Mouse (Mus musculus) CH12.LX (cell line): ENCODE data around the gene Rab44. TPM values are rescaled to one million over a fixed set of nuclear protein-coding genes. Genes with fewer than 3 reads are reported as not detected.

Experiments
- DNase-seq: peaks from one replicate; pipeline ENCODE4 v3.0.0-alpha.2; 2013; ENCODE audit errors: extremely low read depth
- H3K27ac ChIP-seq: 2 replicates; pipeline ENCODE4 v1.5.1; 2012; ENCODE audit warnings: low read depth, mild to moderate bottlenecking, control low read depth, moderate library complexity; ENCODE audit not compliant: insufficient read depth
- H3K27me3 ChIP-seq: replicated peaks from 2 replicates; pipeline ENCODE3; 2012; ENCODE audit warnings: inconsistent platforms
- H3K36me3 ChIP-seq, 2 experiments: replicated peaks in 1 of 2; 2 replicates each; pipeline versions ENCODE3 to v1.6.1; 2012; ENCODE audit warnings: inconsistent platforms in 1 of 2, low read length in 1 of 2, mild to moderate bottlenecking in 1 of 2, mixed read lengths in 1 of 2, moderate library complexity in 1 of 2; ENCODE audit not compliant: control insufficient read depth in 1 of 2, insufficient read depth in 1 of 2
- H3K4me1 ChIP-seq, 2 experiments: 2 replicates each; pipeline ENCODE4 v1.6.1; 2012; ENCODE audit warnings: inconsistent platforms in 1 of 2, moderate library complexity in 1 of 2; ENCODE audit not compliant: insufficient read depth in 2 of 2, control insufficient read depth in 1 of 2
- H3K4me2 ChIP-seq: 2 replicates; pipeline ENCODE4 v1.6.1; 2012; ENCODE audit warnings: low read depth, mild to moderate bottlenecking, control low read depth; ENCODE audit not compliant: poor library complexity, insufficient read depth, severe bottlenecking
- H3K4me3 ChIP-seq, 3 experiments: fragments of 150-350 bp in 1 of 3; sonication (generic) in 1 of 3; replicated peaks in 1 of 3; 2 replicates each; pipeline versions ENCODE3 to v1.5.1; 2011 to 2012; ENCODE audit warnings: low read depth in 2 of 3, low read length in 2 of 3, mild to moderate bottlenecking in 2 of 3, moderate library complexity in 2 of 3, control low read depth in 1 of 3, improper control_type of control experiment in 1 of 3, inconsistent platforms in 1 of 3, mixed read lengths in 1 of 3; ENCODE audit not compliant: poor library complexity in 1 of 3
- H3K79me2 ChIP-seq: replicated peaks from 2 replicates; pipeline ENCODE4 v1.6.1; 2012; ENCODE audit warnings: mild to moderate bottlenecking, moderate library complexity; ENCODE audit not compliant: control insufficient read depth, poor library complexity, insufficient read depth, severe bottlenecking; ENCODE audit errors: extremely low read depth
- H3K9ac ChIP-seq: 2 replicates; pipeline ENCODE4 v1.6.1; 2012; ENCODE audit warnings: low read depth, mild to moderate bottlenecking, control low read depth, moderate library complexity; ENCODE audit not compliant: insufficient read depth
- H3K9me3 ChIP-seq: replicated peaks from 2 replicates; pipeline ENCODE3; 2012; ENCODE audit warnings: low read length, inconsistent platforms, mixed read lengths
- BHLHE40 ChIP-seq: IDR thresholded peaks from 2 replicates; pipeline ENCODE4 v1.6.1; 2011; ENCODE audit warnings: mild to moderate bottlenecking, low read depth, low read length, improper control_type of control experiment
- CHD2 ChIP-seq: IDR thresholded peaks from 2 replicates; pipeline ENCODE4 v1.6.1; 2011; ENCODE audit warnings: low read length, improper control_type of control experiment
- CTCF ChIP-seq, 2 experiments: IDR thresholded peaks in 1 of 2; conservative IDR thresholded peaks in 1 of 2; 2 replicates each; pipeline ENCODE4 v1.5.1; 2011 to 2012; ENCODE audit warnings: low read depth in 2 of 2, low read length in 2 of 2, improper control_type of control experiment in 1 of 2, inconsistent platforms in 1 of 2, mild to moderate bottlenecking in 1 of 2, moderate library complexity in 1 of 2
- E2F4 ChIP-seq: IDR thresholded peaks from 2 replicates; pipeline ENCODE4 v1.6.1; 2011; ENCODE audit warnings: low read depth, low read length, improper control_type of control experiment; ENCODE audit not compliant: insufficient replicate concordance
- ETS1 ChIP-seq: conservative IDR thresholded peaks from 2 replicates; pipeline ENCODE4 v1.6.1; 2012; ENCODE audit warnings: low read depth, mild to moderate bottlenecking, inconsistent platforms, low read length, improper control_type of control experiment, moderate library complexity
- GABPA ChIP-seq: IDR thresholded peaks from 2 replicates; pipeline ENCODE4 v1.6.1; 2012; ENCODE audit warnings: low read depth, low read length, improper control_type of control experiment, inconsistent platforms; ENCODE audit not compliant: insufficient replicate concordance
- HCFC1 ChIP-seq: IDR thresholded peaks from 2 replicates; pipeline ENCODE4 v1.6.1; 2012; ENCODE audit warnings: low read depth, mild to moderate bottlenecking, inconsistent platforms, low read length, improper control_type of control experiment
- IRF4 ChIP-seq: IDR thresholded peaks from 2 replicates; pipeline ENCODE4 v1.6.1; 2014; ENCODE audit warnings: low read depth, mild to moderate bottlenecking, inconsistent platforms, low read length, improper control_type of control experiment
- JUND ChIP-seq: conservative IDR thresholded peaks from 2 replicates; pipeline ENCODE4 v1.6.1; 2011; ENCODE audit warnings: low read depth, low read length, improper control_type of control experiment
- KAT2A ChIP-seq: IDR thresholded peaks from 2 replicates; pipeline ENCODE4 v1.6.1; 2012; ENCODE audit warnings: low read length, improper control_type of control experiment, inconsistent platforms; ENCODE audit not compliant: insufficient replicate concordance
- MAZ ChIP-seq: IDR thresholded peaks from 2 replicates; pipeline ENCODE4 v1.6.1; 2012; ENCODE audit warnings: low read depth, mild to moderate bottlenecking, inconsistent platforms, low read length, improper control_type of control experiment, moderate library complexity
- MEF2A ChIP-seq: IDR thresholded peaks from 2 replicates; pipeline ENCODE4 v1.6.1; 2014; ENCODE audit warnings: low read depth, mild to moderate bottlenecking, inconsistent platforms, low read length, improper control_type of control experiment, borderline replicate concordance
- MXI1 ChIP-seq: IDR thresholded peaks from 2 replicates; pipeline ENCODE4 v1.6.1; 2011; ENCODE audit warnings: mild to moderate bottlenecking, low read depth, low read length, improper control_type of control experiment
- NELFE ChIP-seq: IDR thresholded peaks from 2 replicates; pipeline ENCODE4 v1.6.1; 2011; ENCODE audit warnings: low read depth, low read length, improper control_type of control experiment
- NRF1 ChIP-seq: IDR thresholded peaks from 2 replicates; pipeline ENCODE4 v1.6.1; 2014; ENCODE audit warnings: low read depth, mild to moderate bottlenecking, inconsistent platforms, low read length, improper control_type of control experiment, moderate library complexity
- PAX5 ChIP-seq: IDR thresholded peaks from 2 replicates; pipeline ENCODE4 v1.6.1; 2012; ENCODE audit warnings: low read length, inconsistent platforms, mixed read lengths
- POLR2A ChIP-seq: IDR thresholded peaks from 2 replicates; pipeline ENCODE4 v1.6.1; 2011; ENCODE audit warnings: low read depth, mild to moderate bottlenecking, improper control_type of control experiment, low read length
- RAD21 ChIP-seq: IDR thresholded peaks from 2 replicates; pipeline ENCODE4 v1.6.1; 2011; ENCODE audit warnings: low read depth, mild to moderate bottlenecking, low read length, improper control_type of control experiment, moderate library complexity
- SMC3 ChIP-seq: IDR thresholded peaks from 2 replicates; pipeline ENCODE4 v1.6.1; 2011; ENCODE audit warnings: low read depth, low read length, improper control_type of control experiment
- TBP ChIP-seq: conservative IDR thresholded peaks from 2 replicates; pipeline ENCODE4 v1.6.1; 2011; ENCODE audit warnings: low read depth, low read length, improper control_type of control experiment
- TCF12 ChIP-seq: IDR thresholded peaks from 2 replicates; pipeline ENCODE4 v1.6.1; 2014; ENCODE audit warnings: low read depth, mild to moderate bottlenecking, inconsistent platforms, low read length, improper control_type of control experiment
- UBTF ChIP-seq: IDR thresholded peaks from 2 replicates; pipeline ENCODE4 v1.6.1; 2012; ENCODE audit warnings: low read depth, mild to moderate bottlenecking, inconsistent platforms, low read length, improper control_type of control experiment, moderate library complexity
- USF1 ChIP-seq: IDR thresholded peaks from 2 replicates; pipeline ENCODE4 v1.6.1; 2014; ENCODE audit warnings: low read depth, mild to moderate bottlenecking, inconsistent platforms, low read length, improper control_type of control experiment
- USF2 ChIP-seq: conservative IDR thresholded peaks from 2 replicates; pipeline ENCODE4 v1.6.1; 2011; ENCODE audit warnings: low read depth, low read length, improper control_type of control experiment
- ZKSCAN1 ChIP-seq: IDR thresholded peaks from 2 replicates; pipeline ENCODE4 v1.6.1; 2012; ENCODE audit warnings: low read depth, inconsistent platforms, low read length, improper control_type of control experiment, borderline replicate concordance
- ZMIZ1 ChIP-seq: IDR thresholded peaks from 2 replicates; pipeline ENCODE4 v1.6.1; 2012; ENCODE audit warnings: low read depth, mild to moderate bottlenecking, inconsistent platforms, low read length, improper control_type of control experiment
- ZNF384 ChIP-seq: IDR thresholded peaks from 2 replicates; pipeline ENCODE4 v1.6.1; 2012; ENCODE audit warnings: low read depth, low read length, improper control_type of control experiment, inconsistent platforms
- dilution Hi-C: fragments of 300-500 bp; cut with MboI; formaldehyde crosslinking; loops from 2 replicates; pipeline ENCODE4 v1.14.3; 2020; ENCODE audit warnings: low sequenced_read_pairs; ENCODE audit not compliant: extremely low pct_unique_long_range_greater_than_20kb, extremely low pct_ligation_motif_present
- in situ Hi-C: fragments of 300-500 bp; cut with MboI; formaldehyde crosslinking; loops from 3 replicates; pipeline ENCODE4 v1.14.3; 2019; ENCODE audit warnings: low sequenced_read_pairs, low pct_ligation_motif_present, low pct_unique_long_range_greater_than_20kb, mixed read lengths
- polyA plus RNA-seq: library from polyadenylated mRNA; unstranded; fragments of >175 nt; gene quantifications from 2 replicates; pipeline ENCODE4 v1.2.1, GENCODE M21; 2012; ENCODE audit warnings: low read depth; ENCODE audit not compliant: insufficient read length
- total RNA-seq, 2 experiments: library from RNA; depleted of rRNA; stranded (reverse); fragments of 300-350 nt in 1 of 2; fragments of >200 nt in 1 of 2; gene quantifications; 2 replicates each; pipeline ENCODE4 v1.2.3; 2012 to 2014

Rab44 gene
- total and polyA plus RNA-seq, 3 experiments = 0.30 to 0.34 TPM; not detected in 1

DNA sequence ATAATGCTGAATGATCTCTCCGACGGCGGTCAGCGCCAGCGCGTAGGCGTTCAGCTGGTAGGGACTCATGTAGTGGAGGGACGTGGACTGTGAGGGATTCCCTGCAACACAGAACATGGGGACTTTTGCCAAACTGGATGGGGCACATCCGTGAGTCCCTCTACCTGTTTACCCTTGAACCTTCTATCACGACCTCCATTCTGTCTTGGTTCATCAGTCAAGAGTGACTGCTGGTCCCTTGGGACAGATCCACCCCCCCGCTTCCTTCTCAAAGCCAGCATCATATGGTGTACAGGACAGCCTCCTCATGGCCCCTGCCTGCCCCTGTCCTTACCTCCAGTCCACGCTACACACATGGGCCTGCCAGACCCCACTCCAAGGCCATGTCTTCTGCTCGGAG lies 48.4 kb downstream of the Rab44 start:
- Histone ChIP-seq H3K9ac (no peak overlapping the region), H3K36me3 (no peaks in the 10 kb centered on the region), H3K4me3 (no peak overlapping the region), H3K27me3 (no peaks in the 10 kb centered on the region), H3K4me1 (peaks cover 40 to 62% of the 10 kb centered on the region in 2 experiments), H3K79me2 (no peaks in the 10 kb centered on the region), H3K27ac (no peak overlapping the region), H3K4me2 (no peak overlapping the region), H3K9me3 (peaks cover 14% of the 10 kb centered on the region)
- TF ChIP-seq IRF4 (no peak), POLR2A (no peak), ZKSCAN1 (no peak), CTCF (conservative IDR thresholded peaks at IDR 0.05 in 1 of 2, IDR thresholded peaks at IDR 0.05 in 1 of 2; ENCODE audit: low read depth in 2 of 2, low read length in 2 of 2) (no peak), TCF12 (no peak), MXI1 (no peak), JUND (no peak), ETS1 (no peak), ZMIZ1 (no peak), SMC3 (no peak), KAT2A (no peak), TBP (no peak), ZNF384 (no peak), BHLHE40 (no peak), USF1 (no peak), UBTF (no peak), NRF1 (no peak)
- in situ Hi-C loops (loop anchor here (5.0 kb wide), 1 partner anchor 35 kb away; no protein-coding TSS in a partner anchor), dilution Hi-C loops (no loop called here)
- no peak for DNase-seq

DNA sequence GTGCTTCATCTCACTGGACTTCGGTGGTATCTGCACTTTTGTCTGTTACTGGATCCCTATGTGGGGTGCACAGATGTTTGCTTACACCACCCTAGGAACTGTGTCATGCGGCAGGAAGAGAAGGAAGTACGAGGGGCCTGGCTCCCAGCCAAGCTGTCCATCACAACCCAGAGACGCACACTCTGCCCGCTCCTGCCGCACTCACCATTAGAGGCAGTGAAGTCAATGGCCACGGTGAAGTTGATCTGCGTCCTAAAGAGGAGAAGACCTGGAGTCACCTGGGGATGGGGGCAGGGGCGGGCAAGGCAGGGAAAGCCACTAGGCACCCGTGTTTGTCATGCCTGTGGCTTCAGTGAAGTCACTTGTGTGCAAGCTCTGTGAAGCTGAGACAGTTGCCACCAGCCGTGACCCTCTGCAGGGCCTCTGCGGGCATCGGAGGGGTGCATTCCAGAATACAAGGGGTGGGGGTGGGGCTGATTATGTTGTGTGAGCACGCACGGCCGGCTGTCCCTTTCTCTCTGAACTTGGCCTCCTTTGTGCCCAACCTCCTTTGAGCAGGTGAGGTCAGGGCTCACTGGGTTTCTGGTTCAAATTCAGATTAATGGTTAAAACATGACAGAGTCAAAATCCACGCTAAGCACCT lies 50.6 kb downstream of the Rab44 start:
- in situ Hi-C loops = loop anchor here (5.0 kb wide), 2 partner anchors 37 to 67 kb away; no protein-coding TSS in a partner anchor
- H3K4me2 ChIP-seq = peak overlapping the region; percentile 33
- H3K9ac ChIP-seq = no peak overlapping the region
- H3K27me3 ChIP-seq = no peaks in the 10 kb centered on the region
- no peak overlapping the region for H3K27ac ChIP-seq
- peaks cover 14% of the 10 kb centered on the region for H3K9me3 ChIP-seq
- H3K36me3 ChIP-seq = no peaks in the 10 kb centered on the region
- no peak for DNase-seq
- TF ChIP-seq GABPA (no peak), SMC3 (no peak), NRF1 (no peak), E2F4 (no peak), MAZ (0 out of 2 replicates have a peak, but pooled peaks have one; percentile 32), TBP (no peak), HCFC1 (no peak), ZMIZ1 (no peak), KAT2A (no peak), NELFE (no peak), BHLHE40 (peak; percentile 81), JUND (no peak), ZNF384 (no peak), CTCF (conservative IDR thresholded peaks at IDR 0.05 in 1 of 2, IDR thresholded peaks at IDR 0.05 in 1 of 2; ENCODE audit: low read depth in 2 of 2, low read length in 2 of 2) (no peak), RAD21 (no peak), USF2 (no peak), ZKSCAN1 (no peak), IRF4 (no peak), TCF12 (peak; percentile 35; the same call in 1 of the 2 replicates), PAX5 (no peak), ETS1 (peak; percentile 71), MEF2A (0 out of 2 replicates have a peak, but pooled peaks have one; percentile 3), CHD2 (no peak; the same call in 1 of the 2 replicates)
- dilution Hi-C loops = no loop called here
- no peak overlapping the region for H3K4me3 ChIP-seq
- H3K4me1 ChIP-seq = peaks cover 49 to 84% of the 10 kb centered on the region in 2 experiments
- no peaks in the 10 kb centered on the region for H3K79me2 ChIP-seq
